Mouse (Mus musculus) liver, embryonic 16.5 days (tissue): ENCODE measurements around the gene Tedc1. TPM values are rescaled to one million over a fixed set of nuclear protein-coding genes. Genes with fewer than 3 reads are reported as not detected.

ENCODE experiments used
- ATAC-seq: fragments of 200-750 bp; cut with Nextera tagmentation; 2 replicates; pipeline ENCODE4 v1.8.0; 2017; ENCODE audit warnings: low read depth, mild to moderate bottlenecking, moderate number of reproducible peaks, moderate library complexity
- H3K27ac ChIP-seq: fragments of 300-500 bp; sonication (generic); 2 replicates; pipeline ENCODE4 v1.5.1; 2014; ENCODE audit warnings: mild to moderate bottlenecking, low read length
- H3K27me3 ChIP-seq: fragments of 300-500 bp; sonication (generic); 2 replicates; pipeline ENCODE4 v1.6.1; 2014; ENCODE audit warnings: low read depth, low read length, mixed read lengths; ENCODE audit not compliant: control insufficient read depth, insufficient read depth
- H3K36me3 ChIP-seq: fragments of 300-500 bp; sonication (generic); 2 replicates; pipeline ENCODE4 v1.6.1; 2014; ENCODE audit warnings: mild to moderate bottlenecking; ENCODE audit not compliant: control insufficient read depth, insufficient read depth
- H3K4me1 ChIP-seq: fragments of 300-500 bp; sonication (generic); 2 replicates; pipeline ENCODE4 v1.6.1; 2014; ENCODE audit warnings: low read depth, low read length, mixed read lengths; ENCODE audit not compliant: control insufficient read depth
- H3K4me2 ChIP-seq: fragments of 300-500 bp; sonication (generic); 2 replicates; pipeline ENCODE4 v1.6.1; 2014; ENCODE audit warnings: low read depth, low read length, mixed read lengths
- H3K4me3 ChIP-seq: fragments of 300-500 bp; sonication (generic); 2 replicates; pipeline ENCODE4 v1.5.1; 2014; ENCODE audit warnings: low read depth, mild to moderate bottlenecking, low read length
- H3K9ac ChIP-seq: fragments of 300-500 bp; sonication (generic); 2 replicates; pipeline ENCODE4 v1.6.1; 2014; ENCODE audit warnings: low read depth, low read length
- H3K9me3 ChIP-seq: fragments of 300-500 bp; sonication (generic); replicated peaks from 2 replicates; pipeline ENCODE4 v1.6.1; 2016; ENCODE audit warnings: low read length; ENCODE audit not compliant: control insufficient read depth
- WGBS: fragments of 180-500 bp; shearing (Covaris S2); extraction: QIAGEN DNeasy Blood & Tissue Kit; methylation state at CpG from one replicate; pipeline ENCODE4 v1.1.7; 2014; ENCODE audit not compliant: insufficient replicate concordance; 5-methylcytosine and 5-hydroxymethylcytosine counted together
- polyA plus RNA-seq: library from polyadenylated mRNA; unstranded; fragments of >200 nt; fragmentation: Nextera tagmentation; extraction: Ambion mirVana; gene quantifications from 2 replicates; pipeline ENCODE4 v1.2.1, GENCODE M21; 2015

Gene Tedc1
- polyA plus RNA-seq, 1 experiment from 2014 or later: 9.1 TPM

DNA sequence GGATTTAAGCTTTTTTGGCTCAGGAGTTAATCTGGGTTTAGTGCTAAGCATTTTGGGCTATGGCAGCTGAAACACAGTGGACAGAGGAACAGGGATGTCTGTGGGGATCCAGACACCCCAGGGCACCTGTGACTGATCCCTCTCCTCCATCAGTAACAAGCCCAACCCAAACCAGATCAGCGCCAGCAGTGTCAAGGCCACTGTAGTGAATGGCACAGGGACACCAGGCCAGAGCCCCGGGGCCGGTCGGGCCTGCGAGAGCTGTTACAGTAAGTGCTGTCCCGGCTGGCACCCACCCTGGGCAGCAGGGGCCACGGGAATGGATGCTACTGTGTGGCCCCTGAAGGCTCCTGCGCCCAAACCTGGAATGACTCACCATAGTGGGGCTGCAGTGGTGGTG, 25.5 kb upstream of the Tedc1 start:
- H3K27ac ChIP-seq: no peak overlapping the region
- WGBS: 89% methylated on average over 8 of the region's 8 CpGs
- no peak for ATAC-seq

DNA sequence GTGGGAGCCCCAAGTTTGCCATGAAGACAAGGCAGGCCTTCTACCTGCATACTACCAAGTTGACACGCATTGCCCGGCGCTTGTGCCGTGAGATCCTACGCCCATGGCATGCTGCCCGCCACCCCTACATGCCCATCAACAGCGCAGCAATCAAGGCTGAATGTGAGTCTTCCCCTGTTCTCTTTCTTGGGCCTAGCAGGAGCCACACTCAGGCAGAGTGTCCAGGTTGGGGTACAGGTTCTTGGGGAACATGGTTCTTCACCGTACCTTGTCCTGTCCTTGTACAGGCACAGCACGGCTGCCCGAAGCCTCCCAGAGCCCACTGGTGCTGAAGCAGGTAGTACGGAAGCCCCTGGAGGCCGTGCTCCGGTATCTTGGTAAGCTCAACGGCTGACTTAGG, 24.6 kb upstream of the Tedc1 start:
- ATAC-seq: no peak
- H3K4me3 ChIP-seq: no peak overlapping the region
- 89% methylated on average over 14 of the region's 14 CpGs for WGBS
- no peaks in the 10 kb centered on the region for H3K27me3 ChIP-seq
- no peak overlapping the region for H3K4me2 ChIP-seq
- H3K9ac ChIP-seq: no peak overlapping the region
- peaks cover 51% of the 10 kb centered on the region for H3K36me3 ChIP-seq
- no peaks in the 10 kb centered on the region for H3K4me1 ChIP-seq
- H3K27ac ChIP-seq: no peak overlapping the region
- H3K9me3 ChIP-seq: no peaks in the 10 kb centered on the region

More for the DNA sequence above, 25.5 kb upstream of the Tedc1 start:
- H3K9ac ChIP-seq: no peak overlapping the region
- H3K4me1 ChIP-seq: no peaks in the 10 kb centered on the region
- no peak overlapping the region for H3K4me3 ChIP-seq
- H3K36me3 ChIP-seq: peaks cover 51% of the 10 kb centered on the region
- H3K9me3 ChIP-seq: no peaks in the 10 kb centered on the region
- no peak overlapping the region for H3K4me2 ChIP-seq
- no peaks in the 10 kb centered on the region for H3K27me3 ChIP-seq

DNA sequence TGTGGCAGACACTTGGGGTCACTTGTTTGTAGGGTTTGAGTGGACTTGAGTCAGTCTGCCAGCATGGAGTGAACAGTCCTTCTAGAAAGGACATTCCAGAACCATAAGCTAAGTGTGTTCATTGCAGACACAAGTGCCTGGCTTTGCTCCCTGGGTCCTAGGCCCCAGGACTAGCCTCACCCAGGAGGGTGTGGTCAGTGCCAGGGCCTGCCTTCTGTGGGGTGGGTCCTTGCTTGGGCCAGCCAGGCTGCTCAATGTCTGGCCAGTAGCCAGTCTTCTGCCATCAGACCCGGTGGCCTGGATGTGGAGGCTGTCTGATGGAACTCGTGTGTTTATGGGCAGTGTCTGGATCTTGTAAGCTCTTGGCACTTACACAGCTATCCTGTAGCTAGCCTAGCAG, 23.7 kb upstream of the Tedc1 start:
- ATAC-seq: no peak

DNA sequence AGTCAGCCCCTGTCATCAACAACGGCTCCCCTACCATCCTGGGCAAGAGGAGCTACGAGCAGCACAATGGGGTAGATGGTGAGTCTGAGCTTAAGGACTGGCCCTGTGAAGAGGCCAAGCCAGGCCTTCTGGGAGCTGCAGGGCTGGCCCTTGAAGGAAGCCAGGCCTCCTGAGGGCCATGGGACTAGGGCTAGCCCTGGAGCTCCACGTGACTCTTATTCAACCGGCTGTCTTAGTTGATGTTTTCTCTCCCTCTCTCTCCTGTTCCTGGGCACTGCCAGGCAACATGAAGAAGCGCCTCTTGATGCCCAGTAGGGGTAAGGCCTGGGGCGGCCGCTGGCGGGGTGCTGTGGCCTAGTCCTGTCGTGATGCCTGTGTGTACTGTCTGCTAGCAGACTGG, 23.0 kb upstream of the Tedc1 start:
- Histone ChIP-seq H3K4me2 (no peak overlapping the region), H3K4me1 (no peaks in the 10 kb centered on the region), H3K9ac (no peak overlapping the region), H3K27me3 (no peaks in the 10 kb centered on the region), H3K4me3 (no peak overlapping the region), H3K9me3 (no peaks in the 10 kb centered on the region), H3K36me3 (peaks cover 36% of the 10 kb centered on the region), H3K27ac (no peak overlapping the region)
- WGBS: 81% methylated on average over 9 of the region's 9 CpGs
- ATAC-seq: no peak

More for the DNA sequence above, 23.7 kb upstream of the Tedc1 start:
- no peak overlapping the region for H3K4me3 ChIP-seq
- no peaks in the 10 kb centered on the region for H3K9me3 ChIP-seq
- H3K4me1 ChIP-seq: no peaks in the 10 kb centered on the region
- H3K27me3 ChIP-seq: no peaks in the 10 kb centered on the region
- WGBS: 71% methylated on average over 2 of the region's 2 CpGs
- peaks cover 41% of the 10 kb centered on the region for H3K36me3 ChIP-seq
- H3K4me2 ChIP-seq: no peak overlapping the region
- H3K27ac ChIP-seq: no peak overlapping the region
- no peak overlapping the region for H3K9ac ChIP-seq

DNA sequence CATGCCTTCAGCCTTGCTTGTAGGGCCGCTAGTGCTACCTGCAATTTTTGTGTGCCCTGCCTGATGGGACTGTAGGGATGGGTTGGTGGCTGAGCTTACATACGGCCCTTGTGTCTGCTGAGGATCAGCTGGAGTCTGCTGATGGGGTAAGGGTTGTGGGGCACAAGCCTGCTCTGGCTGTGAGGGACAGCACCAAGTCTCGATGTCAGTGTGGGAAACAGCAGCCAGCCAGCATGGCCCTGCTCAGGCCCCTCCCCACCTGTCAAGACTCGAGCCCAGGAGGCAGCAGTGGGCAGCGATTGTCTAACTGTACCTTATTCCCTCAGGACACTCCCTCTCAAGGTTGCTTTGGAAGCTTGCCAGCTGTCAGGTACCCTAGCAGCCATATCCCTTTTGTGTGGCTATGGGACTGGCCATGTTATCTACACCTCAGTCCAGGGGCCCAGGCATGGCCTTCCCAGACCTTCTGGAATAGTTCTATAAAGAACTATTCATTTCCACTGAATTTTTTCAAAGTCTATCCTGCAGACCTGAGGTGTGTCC, 22.3 kb upstream of the Tedc1 start:
- WGBS: 71% methylated on average over 5 of the region's 5 CpGs
- ATAC-seq: no peak
- no peak overlapping the region for H3K9ac ChIP-seq
- H3K4me2 ChIP-seq: no peak overlapping the region
- H3K36me3 ChIP-seq: peaks cover 31% of the 10 kb centered on the region
- H3K9me3 ChIP-seq: no peaks in the 10 kb centered on the region
- H3K27me3 ChIP-seq: no peaks in the 10 kb centered on the region
- no peak overlapping the region for H3K27ac ChIP-seq
- H3K4me3 ChIP-seq: no peak overlapping the region
- H3K4me1 ChIP-seq: no peaks in the 10 kb centered on the region

DNA sequence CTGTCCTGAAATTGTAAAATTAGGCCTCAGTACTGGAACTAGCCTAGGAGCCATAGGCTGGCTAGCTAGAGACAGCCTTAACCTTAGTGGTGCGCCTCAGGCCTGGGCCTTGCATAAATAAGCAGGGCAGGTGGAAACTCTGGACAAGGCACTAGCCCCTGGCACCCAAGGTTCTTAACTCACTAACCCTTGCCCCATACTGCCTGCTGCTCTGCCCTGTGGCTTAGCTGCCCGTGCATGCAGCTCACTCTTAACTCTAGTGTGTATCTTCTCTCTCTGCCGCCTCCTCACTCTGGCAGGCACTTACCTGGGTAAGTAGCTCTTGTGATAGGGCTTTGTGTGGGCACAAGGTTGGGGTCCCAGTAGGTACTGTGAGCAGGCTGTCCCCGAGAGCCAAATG, 21.7 kb upstream of the Tedc1 start:
- no peaks in the 10 kb centered on the region for H3K9me3 ChIP-seq
- no peak overlapping the region for H3K4me2 ChIP-seq
- peaks cover 3% of the 10 kb centered on the region for H3K4me1 ChIP-seq
- H3K27me3 ChIP-seq: peaks cover 2% of the 10 kb centered on the region; the same call in 1 of the 2 replicates
- ATAC-seq: no peak
- no peak overlapping the region for H3K27ac ChIP-seq
- H3K4me3 ChIP-seq: no peak overlapping the region
- 77% methylated on average over 4 of the region's 4 CpGs for whole genome bisulfite sequencing
- peaks cover 30% of the 10 kb centered on the region for H3K36me3 ChIP-seq
- no peak overlapping the region for H3K9ac ChIP-seq

DNA sequence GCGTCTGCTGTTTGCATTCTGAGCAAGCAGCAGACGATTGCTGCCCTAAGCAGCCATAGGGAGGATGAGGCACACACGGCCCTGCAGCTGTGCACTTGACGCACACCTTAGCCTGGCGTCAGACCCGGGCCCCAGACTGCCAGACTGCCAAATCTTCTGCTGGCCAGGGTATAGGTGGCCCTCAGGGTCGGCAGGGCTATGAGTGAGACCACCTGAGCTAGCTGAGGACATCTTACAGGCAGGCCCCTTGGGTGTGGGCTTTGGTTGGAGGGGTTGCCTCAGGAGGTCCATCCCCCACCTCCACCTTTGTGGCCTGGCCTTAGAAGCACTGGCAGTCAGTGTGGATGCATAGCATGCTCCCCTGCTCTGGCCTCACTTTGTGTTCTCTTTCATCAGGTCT, 20.8 kb upstream of the Tedc1 start:
- H3K4me1 ChIP-seq: peaks cover 12% of the 10 kb centered on the region
- no peak overlapping the region for H3K4me3 ChIP-seq
- no peak overlapping the region for H3K9ac ChIP-seq
- H3K27ac ChIP-seq: no peak overlapping the region
- no peaks in the 10 kb centered on the region for H3K9me3 ChIP-seq
- no peak for ATAC-seq
- H3K36me3 ChIP-seq: peaks cover 27% of the 10 kb centered on the region
- H3K4me2 ChIP-seq: no peak overlapping the region
- peaks cover 5% of the 10 kb centered on the region; the same call in 1 of the 2 replicates for H3K27me3 ChIP-seq
- 73% methylated on average over 7 of the region's 7 CpGs for WGBS

DNA sequence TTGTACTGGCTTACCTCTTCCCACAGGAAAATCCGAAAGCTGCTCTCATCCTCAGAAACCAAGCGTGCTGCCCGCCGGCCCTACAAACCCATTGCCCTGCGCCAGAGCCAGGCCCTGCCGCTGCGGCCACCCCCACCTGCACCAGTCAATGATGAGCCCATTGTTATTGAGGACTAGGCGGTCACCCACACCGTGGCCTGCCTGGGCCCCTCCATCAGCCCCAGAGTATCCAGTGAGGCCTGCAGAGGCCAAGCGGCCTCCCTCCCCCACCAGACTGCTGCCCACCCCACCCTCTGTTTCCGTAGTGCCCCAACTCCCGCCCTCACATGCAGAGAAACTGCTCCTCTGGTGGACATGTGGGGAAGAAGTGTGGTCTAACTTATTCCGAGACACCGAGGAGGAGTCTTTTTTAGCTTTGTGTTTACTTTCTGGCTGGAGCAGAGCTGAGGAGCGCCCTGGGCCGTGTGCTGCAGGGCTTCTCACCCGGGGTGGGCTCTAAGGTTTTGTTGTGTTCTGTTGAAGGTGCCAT, 19.7 kb upstream of the Tedc1 start:
- Histone ChIP-seq H3K27ac (no peak overlapping the region), H3K4me2 (no peak overlapping the region), H3K27me3 (peaks cover 16% of the 10 kb centered on the region), H3K36me3 (peaks cover 23% of the 10 kb centered on the region), H3K4me3 (no peak overlapping the region), H3K9ac (no peak overlapping the region), H3K4me1 (peaks cover 22% of the 10 kb centered on the region), H3K9me3 (no peaks in the 10 kb centered on the region)
- 78% methylated on average over 17 of the region's 17 CpGs for WGBS
- ATAC-seq: no peak

DNA sequence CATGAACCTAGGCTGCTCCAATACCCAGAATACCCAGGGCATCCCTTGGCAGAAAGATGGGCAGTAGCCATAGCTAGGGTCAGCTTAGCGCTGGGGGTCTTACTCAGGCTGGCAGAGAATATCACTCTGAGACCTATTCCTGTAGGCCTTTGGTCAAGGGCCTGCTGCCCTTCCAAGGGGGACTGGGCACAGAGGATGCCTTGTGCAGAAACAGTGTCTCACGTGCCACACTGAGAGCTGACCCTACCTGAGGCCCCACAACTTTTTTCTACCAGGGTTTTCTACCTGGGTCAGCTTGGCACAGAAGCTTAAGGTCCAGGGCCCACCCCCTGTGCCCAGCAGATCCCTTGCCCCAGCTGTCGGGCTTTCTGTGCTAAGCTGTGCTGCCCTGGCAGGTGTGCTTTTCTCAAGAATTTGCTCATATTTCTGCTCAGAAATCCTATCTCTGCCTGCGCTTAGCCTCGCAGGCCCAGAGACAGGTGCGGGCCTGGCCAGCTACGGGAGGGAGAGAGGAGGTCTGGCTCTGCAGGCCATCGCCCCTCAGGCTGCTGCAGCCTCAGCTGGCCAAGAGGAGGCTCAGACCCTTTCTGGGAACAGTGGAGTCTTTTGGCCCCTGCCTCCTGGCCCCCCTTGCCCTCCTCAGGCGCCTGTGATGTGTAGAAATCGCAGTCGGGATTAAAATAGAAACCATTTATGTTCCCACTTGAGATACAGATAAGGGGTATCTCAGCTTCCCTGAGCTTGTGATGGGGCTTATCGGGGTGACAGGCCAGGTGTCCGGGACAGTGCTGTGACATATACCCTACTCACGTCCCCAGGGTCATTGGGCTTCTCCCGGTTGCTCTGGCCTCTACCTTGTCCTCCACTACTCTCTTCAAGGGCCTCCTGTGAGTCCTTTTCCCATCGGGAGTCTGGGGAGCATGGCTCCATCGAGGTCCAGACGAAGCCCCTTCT, 18.7 kb upstream of the Tedc1 start:
- no peak for ATAC-seq

More for the DNA sequence above, 18.7 kb upstream of the Tedc1 start:
- Histone ChIP-seq H3K9me3 (no peaks in the 10 kb centered on the region), H3K36me3 (peaks cover 14% of the 10 kb centered on the region), H3K4me3 (no peak overlapping the region), H3K4me1 (peaks cover 23% of the 10 kb centered on the region), H3K9ac (no peak overlapping the region), H3K27ac (no peak overlapping the region), H3K4me2 (no peak overlapping the region), H3K27me3 (peaks cover 26% of the 10 kb centered on the region)
- 74% methylated on average over 18 of the region's 18 CpGs for WGBS
